Mouse (Mus musculus) heart, embryonic 15.5 days (tissue): ENCODE measurements around the gene 4930512M02Rik. TPM values are rescaled to one million over a fixed set of nuclear protein-coding genes. Genes with fewer than 3 reads are reported as not detected.

Experiments used
- polyA plus RNA-seq: library from polyadenylated mRNA; unstranded; fragments of >200 nt; fragmentation: Nextera tagmentation; extraction: Ambion mirVana; gene quantifications from 2 replicates; pipeline ENCODE4 v1.2.1, GENCODE M21; 2015

4930512M02Rik gene
- polyA plus RNA-seq, 1 experiment from 2014 or later = not detected

Other genes starting within 250 kb of the 4930512M02Rik start
- gene Spata48, start 165.7 kb downstream of the 4930512M02Rik start, polyA plus RNA-seq = 0.81 and 1.4 TPM in 2 replicates
- gene Zpbp, start 165.4 kb downstream of the 4930512M02Rik start, polyA plus RNA-seq = 0.58 and 0.60 TPM in 2 replicates
- 1.2 and 6.2 TPM in 2 replicates for gene Ikzf1, start 57.2 kb upstream of the 4930512M02Rik start, polyA plus RNA-seq
- 42.5 and 45.8 TPM in 2 replicates for gene Fignl1, start 181.1 kb upstream of the 4930512M02Rik start, polyA plus RNA-seq